Mouse (Mus musculus) spleen, postnatal 14 days (tissue): ENCODE measurements around the gene Axin1.
"Not testable (repeated sequence)": the region's sequence is repeated elsewhere in the genome, so short reads cannot be mapped to it uniquely, and the experiment has no call there.

Source experiments
- DNase-seq, 2 experiments: peaks; one replicate each; pipeline ENCODE4 v3.0.0; 2021 to 2022; ENCODE audit warnings: low spot score in 2 of 2

Axin1 gene

DNA sequence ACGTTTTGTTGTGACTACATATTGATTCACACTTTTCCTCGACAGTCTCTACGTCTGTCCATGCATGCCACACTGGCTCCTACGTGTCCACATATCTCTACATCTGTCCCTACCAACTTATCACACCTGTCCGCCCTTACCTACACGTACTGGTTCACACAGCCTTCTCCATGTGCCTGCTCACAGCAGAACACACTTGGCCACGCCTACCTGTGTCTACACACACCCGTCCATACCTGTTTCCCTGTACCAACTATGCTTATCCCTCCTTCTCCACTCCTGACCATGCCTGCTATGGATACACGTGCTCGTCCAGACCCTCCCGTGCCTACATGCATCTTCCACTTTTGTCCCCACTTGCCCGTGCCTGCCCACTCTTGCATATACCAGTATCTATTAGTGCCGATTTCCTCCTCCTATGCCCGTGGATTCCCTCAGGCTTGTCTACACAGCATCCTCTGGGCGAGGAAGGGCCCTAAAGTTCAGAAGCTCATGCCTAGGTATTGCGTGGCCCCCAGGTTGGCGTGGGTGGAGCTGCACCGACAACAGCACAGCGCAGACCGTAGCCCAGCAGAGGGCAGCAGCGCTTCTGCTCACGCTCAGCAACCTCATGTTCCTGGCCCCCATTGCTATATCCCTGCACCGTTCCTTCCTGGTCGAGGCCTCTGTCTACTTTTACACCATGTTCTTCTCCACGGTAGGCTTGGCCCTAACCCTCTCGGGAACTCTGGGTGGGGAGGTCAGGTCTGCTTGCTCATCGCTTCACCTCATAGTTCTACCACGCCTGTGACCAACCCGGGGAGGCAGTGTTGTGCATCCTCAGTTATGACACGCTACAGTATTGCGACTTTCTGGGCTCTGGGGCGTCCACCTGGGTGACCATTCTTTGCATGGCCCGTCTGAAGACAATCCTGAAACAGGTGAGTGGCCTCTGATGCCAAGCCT, 18.4 kb upstream of the Axin1 start:
- peak in 1 of 2 experiments; percentile 52 for DNase-seq

DNA sequence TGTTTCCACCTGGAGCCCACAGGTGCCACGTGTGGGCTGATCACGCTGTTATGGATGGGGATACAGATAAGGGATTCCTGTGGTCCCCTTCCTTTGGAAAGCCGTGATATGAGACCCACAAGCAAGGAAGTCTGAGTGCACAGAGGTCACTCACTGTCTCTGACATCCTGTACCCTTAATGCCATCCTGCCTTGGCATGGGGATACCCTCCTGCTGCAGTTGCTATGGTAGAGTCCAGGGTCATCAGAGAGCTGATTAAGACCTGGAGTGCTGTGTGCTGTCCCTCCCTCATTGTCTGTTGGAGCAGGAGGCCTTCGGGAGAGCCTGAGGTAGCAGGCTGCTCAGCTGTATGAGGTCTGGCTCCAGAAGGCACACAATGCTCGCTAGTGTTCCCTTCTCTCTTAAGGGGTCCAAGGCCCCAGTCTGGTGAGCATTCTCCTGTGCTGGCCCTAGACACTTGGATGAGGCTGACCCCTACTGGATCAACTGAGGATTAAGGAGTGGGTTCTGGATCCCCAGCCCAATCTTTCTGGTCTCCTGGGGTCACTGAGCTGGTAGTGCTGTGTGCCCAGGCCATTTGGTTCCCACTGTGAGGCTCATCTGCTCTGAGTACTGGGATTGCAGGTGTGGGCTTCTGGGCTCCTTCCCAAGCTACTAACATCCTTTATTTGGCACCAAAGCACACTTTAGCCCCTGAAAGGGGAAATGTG, 15.9 kb upstream of the Axin1 start:
- no peak for DNase-seq

DNA sequence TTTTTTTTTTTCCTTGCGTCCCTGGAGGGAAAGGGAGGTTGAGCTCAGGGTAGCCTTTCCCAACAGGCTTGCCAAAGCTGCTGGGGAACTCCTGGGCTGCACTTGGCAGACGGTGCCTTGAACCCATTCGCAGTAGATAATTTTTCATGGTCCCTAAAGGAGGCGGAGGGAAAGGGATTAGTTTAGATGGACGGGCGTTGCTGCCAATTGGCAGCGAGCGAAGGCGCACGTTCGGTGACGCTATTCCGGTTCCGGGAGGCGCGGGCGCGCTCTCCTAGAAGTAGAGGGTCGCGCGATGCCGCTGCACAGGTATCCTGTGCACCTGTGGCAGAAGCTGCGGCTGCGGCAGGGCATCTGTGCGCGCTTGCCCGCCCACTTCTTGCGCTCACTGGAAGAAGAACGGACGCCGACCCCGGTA, 15.2 kb upstream of the Axin1 start, which contains the start of gene Mrpl28:
Mrpl28 (plus strand) TSS at position 234 of the 418 bp plus-strand sequence.
- DNase-seq = peak; percentile 68 to 80

DNA sequence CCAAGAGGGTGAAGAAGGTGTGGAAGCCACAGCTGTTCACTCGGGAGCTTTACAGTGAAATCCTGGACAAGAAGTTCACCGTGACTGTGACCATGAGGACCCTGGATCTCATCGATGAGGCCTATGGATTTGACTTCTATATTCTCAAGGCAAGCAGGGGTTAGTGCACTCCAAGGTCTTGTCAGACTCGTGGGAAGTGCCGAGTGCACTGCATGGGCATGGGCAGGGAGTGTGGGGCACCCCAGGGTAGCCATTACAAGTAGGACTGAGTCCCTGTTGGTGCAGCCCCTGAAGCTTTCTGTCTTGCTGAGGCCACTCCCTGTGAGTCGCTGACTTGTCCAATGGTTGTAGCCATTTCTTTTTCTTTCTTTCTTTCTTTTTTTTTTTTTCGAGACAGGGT, 13.9 kb upstream of the Axin1 start:
- no peak for DNase-seq

DNA sequence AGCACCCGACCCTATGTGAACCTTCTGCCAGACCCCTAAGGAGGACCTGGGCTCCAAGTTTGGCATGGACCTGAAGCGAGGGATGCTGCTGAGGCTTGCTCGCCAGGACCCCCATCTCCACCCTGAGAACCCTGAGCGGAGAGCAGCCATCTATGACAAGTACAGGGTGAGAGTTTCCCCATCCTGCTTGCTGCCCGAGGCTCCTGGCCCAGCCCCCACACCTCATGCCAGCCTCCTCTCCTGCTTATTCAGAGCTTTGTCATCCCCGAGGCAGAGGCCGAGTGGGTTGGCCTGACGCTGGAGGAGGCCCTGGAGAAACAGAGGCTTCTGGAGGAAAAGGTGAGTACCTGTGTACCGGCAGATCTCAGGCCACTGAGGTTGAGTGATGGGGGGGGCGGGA, 13.3 kb upstream of the Axin1 start:
- no peak for DNase-seq

DNA sequence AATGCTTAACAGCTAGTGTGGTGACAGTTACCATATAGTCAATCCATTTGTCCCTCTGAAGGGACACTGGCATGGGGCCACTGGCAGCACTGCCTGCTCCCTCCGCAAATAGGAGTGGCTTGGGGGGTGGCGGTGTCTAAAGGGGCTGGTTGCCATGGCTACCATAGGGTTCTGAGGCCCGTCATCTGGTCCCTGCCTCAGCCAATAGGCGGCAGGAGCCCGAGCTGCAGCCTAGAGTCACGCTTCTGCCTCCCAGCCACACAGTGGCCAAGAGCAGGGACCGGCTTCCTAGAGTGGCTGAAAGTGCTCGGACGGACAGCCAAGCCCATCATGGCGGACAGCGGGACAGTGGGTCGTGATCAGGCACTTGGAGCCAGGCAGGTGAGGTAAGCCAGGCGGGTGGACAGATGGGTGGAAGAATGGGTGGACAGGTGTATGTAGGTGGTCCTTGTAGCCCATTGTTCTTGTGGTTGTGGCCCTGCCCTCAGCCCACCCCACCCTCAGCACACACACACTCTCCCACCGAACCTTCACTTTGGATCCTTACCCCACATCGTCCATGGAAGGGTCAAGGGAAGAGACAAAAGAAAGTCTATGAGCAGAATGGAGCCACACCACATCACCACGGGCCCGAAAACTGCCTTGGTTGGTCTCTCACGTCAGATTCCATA, 7.3 kb upstream of the Axin1 start:
- DNase-seq = no peak

DNA sequence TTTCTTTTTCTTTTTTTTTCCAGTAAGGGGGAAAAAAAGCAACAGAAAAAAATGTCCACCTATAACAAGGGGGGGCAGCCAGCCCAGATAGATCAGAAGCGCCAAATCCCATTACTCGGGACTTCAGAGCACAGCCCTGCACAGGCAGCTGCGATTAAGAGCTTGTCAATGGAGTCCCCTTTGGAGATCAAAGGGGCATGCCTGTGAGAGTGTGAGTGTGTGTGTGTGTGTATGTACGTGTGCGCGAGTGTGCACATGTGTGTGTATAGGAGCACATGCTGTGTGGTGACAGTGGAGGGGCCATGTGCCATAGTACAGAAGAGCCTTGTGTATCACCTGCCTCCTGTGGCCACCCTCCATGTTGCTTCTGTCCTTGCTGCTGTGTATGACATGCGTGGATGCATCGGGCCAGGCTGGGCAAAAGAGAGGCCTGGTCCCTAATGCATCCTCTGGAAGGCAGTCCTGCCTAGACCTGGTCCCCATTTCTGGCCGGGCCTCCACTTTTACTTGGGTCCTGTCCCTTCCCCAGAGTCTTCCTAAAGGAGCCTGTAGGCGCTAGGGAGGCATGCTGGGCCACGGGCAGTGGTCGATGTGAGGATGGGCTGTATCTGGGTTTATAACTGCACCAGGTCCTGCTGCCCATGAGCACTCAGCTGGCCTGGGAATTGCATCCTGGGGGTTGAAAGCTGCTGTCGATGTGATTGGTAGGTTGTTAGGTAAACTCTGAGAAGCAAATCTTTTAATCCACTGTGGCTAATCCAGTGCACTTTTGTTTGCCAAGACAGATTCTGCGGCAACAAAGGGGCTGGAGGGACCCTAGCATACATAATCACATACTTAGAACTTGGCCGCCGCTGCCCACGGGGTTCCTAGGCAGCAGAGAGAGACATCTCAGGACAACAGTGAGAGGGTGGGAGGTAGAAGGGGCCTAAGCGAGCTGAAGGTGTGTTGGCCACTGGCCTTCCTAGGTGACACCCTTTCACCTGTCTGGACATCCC, 6.3 kb upstream of the Axin1 start:
- no peak for DNase-seq

DNA sequence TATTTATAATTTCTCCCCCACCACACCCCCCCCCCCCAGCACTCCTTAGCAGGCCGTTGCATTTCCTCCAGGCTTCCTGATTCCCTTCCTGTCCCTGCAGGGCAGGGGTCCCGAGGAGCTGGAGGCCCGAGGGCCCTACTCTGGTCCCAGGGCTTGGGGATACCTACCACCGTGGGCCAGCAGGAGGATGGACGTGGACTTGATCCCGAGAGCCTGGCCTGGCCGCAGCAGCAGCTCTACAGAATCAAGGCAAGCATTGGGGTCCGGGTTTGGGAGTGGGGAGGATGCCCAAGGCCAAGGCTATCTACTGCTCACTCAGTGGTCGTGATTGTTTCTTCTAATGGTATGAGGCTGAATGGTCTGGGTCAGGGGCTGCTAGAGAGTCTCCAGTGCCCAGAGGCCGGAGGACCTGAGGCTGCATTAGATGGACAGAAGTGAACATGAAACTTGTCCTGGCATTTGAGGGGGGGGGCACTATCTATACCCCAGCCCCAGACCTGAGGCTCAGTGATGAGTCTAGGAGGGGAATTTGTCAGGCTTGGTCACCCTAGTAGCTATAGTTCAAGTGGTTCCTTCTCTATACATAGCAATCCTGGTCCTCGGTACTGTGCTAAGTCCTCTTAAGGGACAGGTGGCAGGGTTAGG, 1.3 kb upstream of the Axin1 start:
- no peak for DNase-seq

DNA sequence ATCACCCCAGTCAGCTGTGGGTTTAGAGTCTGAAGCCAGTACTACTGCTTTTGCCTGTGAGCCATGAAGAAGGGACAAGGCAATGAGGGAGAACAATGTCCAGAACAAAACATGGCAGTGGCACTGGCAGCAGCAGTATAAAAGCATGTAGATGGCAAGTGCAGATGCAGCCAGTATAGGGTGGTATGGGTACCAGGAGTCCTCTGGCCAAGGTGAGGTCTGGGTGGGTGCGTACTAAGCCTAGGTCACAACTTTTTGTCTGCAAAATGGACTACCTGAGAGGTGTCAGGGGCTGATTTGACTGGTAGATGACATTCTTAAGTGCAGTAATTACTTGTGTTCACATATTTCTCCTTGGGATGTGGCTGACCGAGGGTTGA, 747 bp upstream of the Axin1 start:
- no peak for DNase-seq

DNA sequence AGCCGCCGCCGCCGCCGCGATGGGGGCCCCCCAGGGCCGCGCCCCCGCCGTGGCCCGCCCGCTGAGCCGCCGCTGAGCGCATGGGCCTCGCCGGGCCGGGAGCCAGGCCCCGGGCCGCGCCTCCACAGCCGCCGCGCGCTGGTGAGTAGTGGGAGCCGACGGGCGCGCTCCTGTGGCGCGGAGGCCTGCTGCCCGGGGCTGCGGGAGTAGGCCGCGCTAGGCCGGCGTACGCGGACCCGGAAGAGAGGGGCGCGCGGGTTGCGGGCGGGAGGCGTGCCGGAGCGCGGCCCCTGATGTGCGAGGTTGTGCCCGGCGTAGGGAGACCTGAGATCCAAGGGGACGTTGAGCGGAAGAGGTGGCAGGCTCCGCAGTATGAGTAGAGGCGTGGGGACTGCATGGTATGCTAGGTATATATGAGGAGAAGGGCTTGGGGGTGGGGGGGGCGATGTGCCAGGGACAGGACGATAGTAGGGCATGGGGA, 453 bp downstream of the Axin1 start:
- DNase-seq = no peak

DNA sequence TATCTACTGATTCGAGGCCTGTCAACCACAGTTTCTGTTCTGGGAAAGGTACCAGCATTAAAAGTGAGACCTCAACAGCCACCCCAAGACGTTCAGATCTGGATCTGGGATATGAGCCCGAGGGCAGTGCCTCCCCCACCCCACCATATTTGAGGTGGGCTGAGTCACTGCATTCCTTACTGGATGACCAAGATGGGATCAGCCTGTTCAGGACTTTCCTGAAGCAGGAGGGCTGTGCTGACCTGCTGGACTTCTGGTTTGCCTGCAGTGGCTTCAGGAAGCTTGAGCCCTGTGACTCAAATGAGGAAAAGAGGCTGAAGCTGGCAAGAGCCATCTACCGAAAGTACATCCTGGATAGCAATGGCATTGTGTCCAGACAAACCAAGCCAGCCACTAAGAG, 4.3 kb downstream of the Axin1 start:
- DNase-seq = no peak

DNA sequence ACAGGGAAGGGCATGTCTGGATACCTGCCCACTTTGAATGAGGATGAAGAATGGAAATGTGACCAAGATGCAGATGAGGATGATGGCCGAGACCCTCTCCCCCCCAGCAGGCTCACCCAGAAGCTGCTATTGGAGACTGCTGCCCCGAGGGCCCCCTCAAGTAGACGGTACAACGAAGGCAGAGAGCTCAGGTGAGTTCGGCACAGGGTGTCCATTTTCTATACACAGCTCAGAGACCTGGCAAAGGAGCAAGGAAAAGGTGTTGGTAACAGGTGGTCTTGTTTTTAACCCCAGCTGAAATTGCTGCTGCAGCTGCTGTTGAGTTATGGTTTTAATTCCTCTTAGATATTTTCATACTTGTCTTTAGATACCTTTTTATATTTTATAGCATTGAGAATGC, 4.9 kb downstream of the Axin1 start:
- DNase-seq = no peak

DNA sequence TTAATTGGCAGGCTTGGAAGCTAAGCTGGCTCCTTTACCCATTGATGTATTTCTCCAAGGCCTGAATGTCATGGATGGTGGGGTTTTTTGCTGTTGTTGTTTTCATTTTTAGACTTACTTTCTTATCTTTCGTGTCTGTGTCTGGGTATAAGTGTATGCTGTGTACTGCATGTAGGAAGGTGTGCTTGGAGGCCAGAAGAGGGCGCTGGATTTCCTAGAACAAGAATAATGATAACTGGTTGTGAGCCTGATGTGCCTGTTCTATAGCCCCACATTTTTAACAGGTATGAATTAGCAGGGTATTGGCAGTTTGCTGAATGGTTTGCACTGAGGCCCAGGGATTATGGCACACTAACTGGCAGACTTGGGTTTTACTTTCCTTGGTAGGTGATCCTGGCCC, 10.6 kb downstream of the Axin1 start:
- DNase-seq = no peak

DNA sequence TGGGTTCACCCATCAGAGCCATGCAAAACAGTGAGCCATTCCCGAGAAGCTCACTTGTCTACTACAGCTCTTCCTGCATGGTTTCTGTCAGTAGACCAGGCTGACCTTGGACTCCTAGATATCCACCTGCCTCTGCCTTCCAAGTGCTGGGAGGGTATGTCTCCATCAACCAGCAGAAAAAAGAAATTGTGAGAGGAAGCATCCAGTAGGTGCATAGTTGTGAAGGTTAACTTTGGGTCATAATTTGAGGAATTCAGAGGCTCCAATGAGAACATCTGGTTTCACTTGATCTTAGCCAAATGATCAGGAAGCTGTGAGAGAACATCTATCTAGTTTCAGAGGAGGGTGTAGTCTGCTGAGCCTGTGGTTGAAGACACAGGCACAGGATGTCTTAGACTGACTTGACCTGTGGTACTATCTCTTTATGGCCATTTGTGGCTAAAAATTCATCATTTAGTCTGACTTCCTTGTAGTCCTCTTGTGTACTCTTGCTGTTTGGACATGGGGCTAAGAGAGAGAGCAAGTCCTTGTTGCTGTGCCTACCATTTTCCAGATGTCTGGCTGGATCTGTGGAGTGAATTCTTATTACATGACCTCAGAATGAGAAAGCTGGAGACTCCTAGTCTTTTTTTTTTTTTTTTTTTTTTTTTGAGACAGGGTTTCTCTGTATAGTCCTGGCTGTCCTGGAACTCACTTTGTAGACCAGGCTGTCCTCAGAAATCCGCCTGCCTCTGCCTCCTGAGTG, 13.6 kb downstream of the Axin1 start:
- DNase-seq = no peak

DNA sequence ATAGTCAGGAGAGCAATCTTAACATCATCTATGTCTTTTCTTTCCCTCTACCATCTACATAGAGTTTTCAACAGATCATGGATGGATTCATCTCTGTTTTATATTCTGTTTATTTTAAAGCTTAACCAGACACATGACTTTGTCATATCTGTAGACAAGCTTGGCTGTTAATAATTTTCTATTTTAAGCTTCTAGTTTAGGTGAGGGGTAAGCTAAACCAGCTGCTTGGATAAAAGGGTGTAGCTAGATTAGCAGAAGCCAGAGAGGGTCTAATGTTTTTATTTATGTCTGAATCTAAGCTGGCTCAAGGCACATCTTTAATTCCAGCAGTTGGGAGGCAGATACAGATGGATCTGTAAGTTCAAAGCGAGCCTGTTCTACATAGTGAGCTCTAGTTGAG, 24.2 kb downstream of the Axin1 start:
- DNase-seq = no peak

DNA sequence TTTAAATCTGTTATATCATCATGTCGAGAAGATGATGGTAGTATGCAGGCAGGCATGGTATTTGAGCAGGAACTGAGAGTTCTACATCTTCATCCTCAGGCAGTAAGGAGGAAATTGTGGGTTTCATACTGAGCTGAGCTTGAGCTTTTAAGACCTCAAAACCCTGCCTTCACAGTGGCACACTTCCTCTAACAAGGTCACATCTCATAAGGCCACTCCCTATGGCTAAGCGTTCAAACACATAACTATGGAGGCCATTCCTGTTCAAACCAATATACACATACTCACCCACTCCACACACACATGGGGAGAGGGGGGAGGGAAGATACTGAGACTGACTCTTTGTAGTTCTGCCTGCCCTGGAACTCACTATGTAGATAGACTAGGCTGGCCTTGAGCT, 29.6 kb downstream of the Axin1 start:
- peak in 1 of 2 experiments; percentile 13 for DNase-seq

DNA sequence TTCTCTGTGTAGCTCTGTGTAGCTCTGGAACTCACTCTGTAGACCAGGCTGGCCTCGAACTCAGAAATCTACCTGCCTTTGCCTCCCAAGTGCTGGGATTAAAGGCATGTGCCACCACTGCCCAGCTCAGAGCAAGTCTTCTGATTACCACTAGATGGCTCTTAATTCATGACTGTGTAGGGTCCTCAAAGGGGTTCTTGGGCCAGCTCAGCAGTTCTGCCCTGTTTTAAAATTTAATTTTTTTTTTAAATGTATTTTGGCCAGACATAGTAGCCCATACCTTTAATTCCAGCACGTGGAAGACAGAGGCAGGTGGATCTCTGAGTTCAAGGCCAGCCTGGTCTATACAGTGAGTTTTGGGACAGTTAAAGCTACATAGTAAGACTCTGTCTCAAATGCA, 36.8 kb downstream of the Axin1 start:
- not testable (repeated sequence) for DNase-seq

DNA sequence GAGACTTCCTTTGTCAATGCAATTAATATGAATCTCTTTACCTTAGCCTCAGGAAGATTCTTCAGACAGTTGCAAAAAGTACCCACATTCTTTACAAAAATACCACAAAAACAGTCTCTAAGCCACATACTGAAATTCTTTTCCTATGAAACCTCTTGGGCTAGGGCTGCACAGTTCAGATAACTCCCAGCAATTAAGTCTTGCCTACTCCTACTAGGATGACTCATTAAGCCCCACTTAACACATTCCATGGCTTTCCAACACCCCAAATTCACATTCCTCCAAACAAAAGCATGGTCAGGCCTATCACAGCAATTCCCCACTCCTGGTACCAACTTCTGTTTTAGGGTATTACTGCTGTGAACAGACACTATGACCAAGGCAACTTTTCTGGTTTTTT, 40.1 kb downstream of the Axin1 start:
- DNase-seq = no peak

DNA sequence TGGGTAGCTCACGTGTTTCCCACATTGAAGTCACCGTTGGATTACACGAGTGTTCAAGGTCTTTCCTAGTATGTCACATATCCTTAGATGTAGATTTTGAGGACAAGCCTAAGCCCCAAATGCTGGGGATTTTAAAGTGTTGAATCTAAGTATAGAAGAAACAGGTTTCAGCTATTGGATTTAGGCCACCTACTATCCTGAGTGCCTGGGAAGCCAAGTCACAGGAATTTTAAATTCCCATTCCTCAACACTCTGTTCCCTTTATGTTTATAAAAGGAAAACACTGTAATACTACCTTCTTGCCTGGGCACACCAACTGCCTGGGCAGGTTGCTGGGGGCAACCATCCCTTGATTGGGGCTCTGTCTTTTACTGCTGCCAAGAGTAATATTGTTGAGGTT, 42.7 kb downstream of the Axin1 start:
- no peak for DNase-seq

DNA sequence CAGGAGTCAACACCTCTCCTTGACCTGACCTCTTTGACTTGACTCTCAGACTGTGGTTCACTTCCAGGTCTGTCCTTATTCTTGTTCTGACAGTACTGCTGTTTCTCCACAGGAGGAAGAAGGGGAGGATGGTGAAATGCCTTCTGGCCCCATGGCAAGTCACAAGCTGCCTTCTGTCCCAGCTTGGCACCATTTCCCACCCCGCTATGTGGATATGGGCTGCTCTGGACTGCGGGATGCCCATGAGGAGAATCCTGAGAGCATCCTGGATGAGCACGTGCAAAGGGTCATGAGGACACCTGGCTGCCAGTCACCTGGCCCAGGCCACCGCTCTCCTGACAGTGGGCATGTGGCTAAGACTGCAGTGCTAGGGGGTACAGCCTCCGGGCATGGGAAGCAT, 49.1 kb downstream of the Axin1 start:
- DNase-seq = no peak
